Mouse (Mus musculus) G1E-ER4 (cell line): ENCODE data around the gene Tcp11. TPM values are rescaled to one million over a fixed set of nuclear protein-coding genes. Genes with fewer than 3 reads are reported as not detected.

ENCODE experiments used
- GATA1 ChIP-seq: IDR thresholded peaks from one replicate; pipeline ENCODE4 v1.8.0; 2012; ENCODE audit warnings: low read length, inconsistent platforms
- polyA plus RNA-seq: library from polyadenylated mRNA; stranded (reverse); fragments of >175 nt; gene quantifications from 2 replicates; pipeline ENCODE4 v1.2.3, GENCODE M21; 2012

Tcp11 gene
- polyA plus RNA-seq = not detected in 2 replicates

DNA sequence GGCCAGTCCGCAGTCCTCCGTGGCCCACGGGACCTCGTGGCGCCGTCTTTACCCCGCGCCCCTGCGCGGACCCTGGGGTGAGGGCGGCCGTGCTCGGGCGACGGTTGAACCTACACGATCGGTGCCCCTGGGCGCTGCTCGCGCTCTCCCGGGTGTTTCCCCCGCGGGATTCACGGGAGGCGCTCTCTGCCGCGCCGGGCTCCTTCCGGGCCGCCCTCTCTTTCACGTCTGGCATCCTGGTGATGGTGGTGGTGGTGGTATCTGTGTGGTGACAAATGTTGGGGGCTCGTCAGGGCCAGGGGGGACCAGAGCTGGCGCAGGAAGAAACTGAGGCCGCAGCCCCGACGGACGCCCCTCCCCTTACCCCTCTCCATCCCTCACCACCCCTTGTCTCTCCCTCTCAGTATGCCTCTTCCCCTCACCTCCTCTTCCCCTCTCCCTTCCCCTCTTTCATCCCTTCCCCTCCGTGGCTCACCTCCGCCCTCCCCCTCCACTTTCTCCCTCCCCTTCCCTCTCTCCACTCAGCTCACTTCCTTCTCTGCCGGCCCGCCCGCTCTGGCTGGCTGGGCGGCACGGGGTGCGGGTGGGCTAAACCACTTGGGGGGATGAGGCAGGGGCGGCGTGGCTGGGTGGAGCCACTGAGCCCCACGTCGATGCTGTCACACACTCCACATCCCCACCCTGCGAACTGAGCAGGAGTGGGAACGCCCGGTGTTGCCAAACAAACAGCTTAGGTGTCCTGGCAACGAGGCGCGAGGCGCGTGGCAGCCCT lies at the start of gene Tcp11:
Tcp11 (minus strand) TSS at position 595 of the 772 bp plus-strand sequence.
- no peak for TF ChIP-seq GATA1

DNA sequence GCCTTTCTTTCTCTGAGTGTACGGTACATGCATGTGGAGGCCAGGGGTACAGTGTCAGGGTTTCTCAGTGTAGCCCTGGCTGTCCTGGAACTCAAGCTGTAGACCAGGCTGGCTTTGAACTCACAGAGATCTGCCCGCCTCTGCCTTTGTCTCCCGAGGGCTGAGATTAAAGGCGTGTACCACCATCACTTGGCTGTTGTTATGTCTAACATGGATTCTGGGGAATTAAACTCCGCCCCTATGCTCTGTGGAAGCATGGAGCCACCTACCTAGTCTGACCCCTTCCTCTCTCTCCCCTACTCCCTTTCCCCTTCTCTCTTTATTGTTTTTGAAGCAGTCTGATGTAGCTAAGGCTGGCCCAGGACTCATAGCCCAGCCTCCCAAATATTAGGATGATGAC lies 49.4 kb upstream of the Tcp11 start:
- TF ChIP-seq GATA1 = no peak

DNA sequence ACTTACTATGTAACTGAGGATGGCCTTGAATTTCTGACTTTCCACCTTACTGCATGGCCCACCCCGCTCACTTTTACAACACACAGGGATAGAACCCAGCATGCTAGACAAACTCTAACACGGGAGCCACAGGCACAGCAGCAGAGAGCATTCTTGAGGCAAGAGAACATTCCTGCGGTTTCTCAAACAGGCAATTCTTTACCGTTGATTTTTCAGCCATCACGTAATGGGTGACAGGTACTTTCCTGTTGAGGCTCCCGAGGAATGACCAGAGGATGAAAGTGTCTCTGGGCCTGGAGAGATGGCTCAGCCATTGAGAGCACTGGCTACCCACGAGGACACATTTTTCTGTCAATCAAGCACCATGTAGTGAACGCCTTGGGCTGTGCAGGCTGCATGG lies 43.9 kb upstream of the Tcp11 start:
- no peak for TF ChIP-seq GATA1

DNA sequence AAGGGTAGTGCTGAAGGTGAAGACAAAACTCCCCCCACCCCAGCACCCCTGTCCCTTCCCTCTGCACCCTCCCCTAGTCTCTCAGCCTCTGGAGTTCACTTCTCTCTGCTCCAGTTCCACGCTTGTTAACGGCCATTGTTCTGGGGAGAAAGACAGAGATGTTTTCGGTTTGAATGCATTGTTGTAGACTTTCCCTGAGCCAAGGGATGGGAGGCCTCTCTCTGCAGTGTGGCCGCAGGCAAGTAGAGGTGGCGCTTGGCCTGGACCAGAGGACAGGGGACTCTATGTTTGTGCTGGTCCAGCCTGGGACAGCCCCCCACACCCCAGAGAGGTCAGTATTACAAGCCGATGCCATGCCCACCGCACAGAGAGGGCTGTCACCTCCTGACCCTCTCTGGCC lies 43.2 kb upstream of the Tcp11 start:
- no peak for TF ChIP-seq GATA1

DNA sequence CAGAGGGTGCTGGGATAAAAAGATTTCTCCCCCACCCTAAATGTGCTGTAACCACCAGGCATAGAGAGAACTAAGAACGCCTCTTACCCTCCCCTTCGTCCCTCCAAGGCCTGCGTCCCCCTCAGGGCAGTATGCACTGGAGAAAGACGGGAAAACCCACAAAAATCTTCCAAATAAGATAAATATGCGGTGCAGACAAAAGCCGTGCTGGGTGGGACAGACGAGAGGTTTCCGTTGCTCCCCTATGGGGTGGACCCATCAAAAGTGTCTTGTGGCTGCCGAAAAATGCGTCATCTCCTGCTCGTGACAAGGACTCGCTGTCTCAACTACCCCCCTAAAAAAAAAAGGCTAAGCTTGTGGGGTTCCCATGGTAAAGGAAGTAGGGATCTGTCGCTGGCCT lies 42.5 kb upstream of the Tcp11 start:
- no peak for TF ChIP-seq GATA1

DNA sequence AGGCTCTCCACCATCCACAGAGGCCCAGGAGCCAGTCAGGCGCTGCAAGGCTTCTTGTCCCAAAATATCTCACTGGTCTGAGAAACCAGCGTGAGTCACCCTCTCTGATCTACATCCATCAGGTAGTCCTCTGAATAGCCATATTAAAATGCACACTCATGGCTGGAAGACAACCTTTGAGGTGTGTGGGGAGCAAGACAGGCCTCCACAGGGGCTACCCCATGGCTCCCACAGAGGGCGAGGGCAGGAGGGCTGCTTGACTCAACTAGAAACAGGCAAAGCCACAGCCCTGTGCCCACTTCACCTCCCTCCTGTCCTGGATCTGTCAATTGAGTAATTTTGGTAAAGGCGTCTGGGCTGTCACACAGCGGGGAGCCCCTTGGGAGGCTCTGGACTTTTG lies 40.0 kb upstream of the Tcp11 start:
- no peak for TF ChIP-seq GATA1

DNA sequence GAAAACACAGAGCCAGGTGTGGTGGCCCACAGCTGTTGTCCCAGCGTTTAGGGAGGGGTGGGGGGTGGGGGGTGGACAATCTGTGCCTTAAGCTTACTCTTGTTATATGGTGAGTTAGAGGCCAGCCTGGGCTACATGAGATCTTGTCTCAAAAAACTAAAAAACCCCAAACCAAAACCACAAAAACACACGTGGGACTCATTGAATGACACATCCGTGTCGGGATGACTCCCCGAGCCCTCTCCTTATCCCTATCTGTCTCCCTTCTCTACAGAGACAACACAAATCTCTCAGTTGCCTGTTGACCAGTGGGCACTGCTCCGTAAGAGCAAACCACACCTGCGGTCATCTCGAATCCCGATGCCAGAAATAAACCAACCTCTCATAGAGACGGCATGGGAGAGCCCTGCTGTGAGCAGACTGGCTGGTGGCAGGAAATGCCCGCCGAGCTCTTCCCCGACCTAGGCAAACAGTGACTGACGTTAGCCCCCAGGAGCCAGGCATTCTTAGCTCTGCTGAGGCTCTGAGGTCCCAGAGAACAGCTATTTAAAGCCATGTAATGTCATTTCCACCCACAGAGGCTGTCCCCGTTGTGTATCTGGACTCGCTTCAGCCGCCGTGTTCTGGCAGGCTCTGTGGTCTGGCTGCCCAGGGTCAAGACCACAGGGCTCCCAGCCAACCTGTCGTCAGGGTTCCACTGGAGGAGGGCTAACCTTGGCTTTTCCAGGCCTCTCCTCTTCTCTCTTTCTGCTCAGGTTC lies 37.2 kb upstream of the Tcp11 start:
- TF ChIP-seq GATA1 = no peak

DNA sequence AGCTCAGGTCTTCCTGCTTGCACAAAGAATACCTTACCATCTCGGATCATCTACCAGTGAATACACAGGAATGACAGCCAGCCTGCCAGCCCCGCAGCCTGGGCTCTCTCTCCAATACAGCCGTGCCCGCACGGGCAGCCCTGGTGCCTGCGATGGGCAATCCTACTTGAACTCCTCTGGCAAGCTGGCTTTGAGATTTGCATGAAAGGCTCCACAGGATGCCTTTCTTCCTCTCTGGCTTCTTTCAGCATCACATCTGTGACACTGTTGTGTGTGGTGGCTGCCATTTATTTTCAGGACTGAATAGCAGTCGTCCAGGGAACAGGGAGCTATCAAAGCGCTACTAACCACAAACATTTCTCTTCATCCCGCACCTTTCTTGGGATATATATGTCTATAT lies 35.9 kb upstream of the Tcp11 start:
- TF ChIP-seq GATA1 = no peak

DNA sequence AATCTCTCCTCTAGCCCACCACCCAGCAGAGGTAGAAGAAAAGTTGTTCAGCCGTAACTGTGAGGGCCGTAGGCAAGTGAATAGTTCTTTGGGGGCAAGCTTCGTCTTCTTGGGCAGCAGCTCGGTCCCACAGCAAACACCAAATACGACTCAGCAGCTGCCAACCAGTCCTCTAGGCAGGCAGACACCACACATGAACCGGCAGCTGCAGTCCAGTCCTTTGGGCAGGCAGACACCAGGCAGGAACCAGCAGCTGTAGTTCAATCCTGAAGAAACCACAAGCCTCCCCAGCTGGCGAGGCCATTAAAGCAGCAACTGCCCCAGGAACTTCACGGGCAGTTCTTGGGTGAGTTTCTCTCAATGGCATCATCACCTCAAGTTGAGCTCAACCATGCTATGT lies 31.8 kb upstream of the Tcp11 start:
- TF ChIP-seq GATA1 = no peak

DNA sequence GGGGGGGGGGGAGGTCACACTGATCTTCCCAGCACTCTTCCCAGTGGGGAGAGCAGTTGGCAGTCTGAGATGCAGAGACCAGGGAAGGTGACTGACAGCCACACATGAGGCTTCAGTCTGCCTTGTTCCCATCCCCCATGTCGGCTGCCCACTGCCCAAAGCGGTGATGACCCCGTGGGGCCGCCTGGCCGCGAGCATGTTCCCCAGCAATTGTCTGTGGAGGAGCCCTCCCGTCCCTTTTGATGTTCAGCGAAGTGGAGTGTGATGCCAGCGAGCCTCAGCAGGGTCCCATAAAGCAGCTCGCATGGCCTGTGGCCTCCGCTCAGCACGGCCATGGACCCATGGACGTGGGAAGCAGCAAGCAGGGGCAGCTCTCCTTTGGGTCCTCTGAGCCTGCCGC lies 26.8 kb upstream of the Tcp11 start:
- TF ChIP-seq GATA1 = no peak

DNA sequence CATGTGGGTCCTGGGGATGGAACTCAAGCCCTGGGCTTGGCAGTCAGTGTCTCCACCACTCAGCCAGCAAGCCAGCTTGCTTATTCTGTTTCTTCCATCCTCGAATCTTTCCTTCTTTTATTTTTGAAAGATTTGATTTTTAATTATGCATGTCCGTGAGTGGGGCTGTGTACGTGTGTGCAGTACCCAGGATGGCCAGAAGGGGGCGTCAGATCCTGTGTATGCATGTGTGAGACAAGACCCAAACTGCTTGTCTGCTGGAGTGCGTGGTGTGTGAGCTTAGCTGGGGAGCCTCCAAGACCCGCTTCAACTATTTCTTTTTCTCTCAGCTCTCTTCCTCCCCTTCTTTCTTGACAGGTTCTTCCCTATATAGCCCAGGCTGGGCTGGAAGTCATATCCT lies 25.9 kb upstream of the Tcp11 start:
- TF ChIP-seq GATA1 = no peak

DNA sequence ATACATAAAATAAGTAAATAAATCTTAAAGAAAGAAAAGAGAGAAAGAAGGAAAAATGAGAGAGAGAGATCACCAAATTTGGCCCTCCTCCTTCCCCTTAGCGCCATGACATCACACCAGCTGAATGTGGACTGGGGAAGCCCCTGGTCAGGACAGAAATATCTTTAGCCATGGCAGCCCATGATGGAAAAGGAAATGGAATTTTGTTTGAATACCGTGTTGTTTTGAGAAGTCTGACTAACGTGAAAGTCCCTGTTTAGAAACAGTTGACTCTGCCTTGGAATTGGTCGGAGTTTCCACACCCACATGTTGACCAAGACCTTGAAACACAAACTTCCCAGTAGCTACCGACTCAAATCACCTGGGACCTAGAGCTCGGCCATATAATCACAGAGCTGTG lies 24.0 kb upstream of the Tcp11 start:
- TF ChIP-seq GATA1 = no peak

DNA sequence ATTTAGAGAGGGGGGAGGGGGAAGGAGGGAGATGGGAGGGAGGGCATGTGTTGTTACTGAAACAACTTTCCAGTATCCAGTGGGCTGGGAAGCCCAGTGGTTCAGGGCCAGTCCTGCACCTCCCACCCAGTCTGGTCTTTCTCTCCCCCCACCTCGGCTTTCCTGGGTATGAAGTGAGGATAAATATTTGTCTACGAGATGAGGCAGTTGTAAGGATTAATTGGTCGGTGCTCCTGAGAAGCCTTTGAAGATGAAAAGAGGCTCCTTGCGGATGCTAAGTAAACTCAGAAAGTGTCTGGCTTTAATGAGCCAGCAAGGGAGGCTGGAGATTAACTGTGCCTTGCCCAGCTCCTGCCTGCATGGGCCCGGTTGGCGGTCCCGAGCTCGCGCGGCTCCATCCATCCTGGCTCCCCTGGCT lies 21.5 kb upstream of the Tcp11 start:
- no peak for TF ChIP-seq GATA1

DNA sequence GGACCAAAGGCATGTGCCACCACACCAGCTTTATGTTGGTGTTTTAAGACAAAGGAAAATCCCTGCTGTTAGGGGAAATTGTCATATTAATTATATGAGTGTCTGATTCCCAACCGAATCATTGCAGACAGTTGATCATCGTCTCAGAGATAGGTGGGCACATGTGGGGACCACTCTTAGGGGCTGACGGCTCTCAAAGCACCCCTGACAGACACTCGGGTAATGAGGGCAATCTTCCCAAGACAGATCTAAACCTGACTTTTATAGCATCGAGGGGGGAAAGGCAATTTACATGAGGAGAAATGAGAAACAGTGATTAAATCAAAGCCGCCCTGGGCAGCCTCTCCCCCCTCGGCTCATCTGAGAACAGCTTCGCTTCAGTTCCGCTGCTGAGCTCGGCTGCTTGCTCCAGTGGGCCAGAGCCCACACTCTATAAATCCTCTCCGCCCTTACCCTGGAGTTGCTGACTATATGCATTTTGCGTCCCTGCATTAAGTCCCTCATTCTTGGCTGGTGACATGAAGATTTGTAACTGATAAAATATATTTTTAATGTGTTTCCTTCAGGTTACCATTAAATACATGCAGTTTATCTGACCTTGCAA lies 20.9 kb upstream of the Tcp11 start:
- no peak for TF ChIP-seq GATA1

DNA sequence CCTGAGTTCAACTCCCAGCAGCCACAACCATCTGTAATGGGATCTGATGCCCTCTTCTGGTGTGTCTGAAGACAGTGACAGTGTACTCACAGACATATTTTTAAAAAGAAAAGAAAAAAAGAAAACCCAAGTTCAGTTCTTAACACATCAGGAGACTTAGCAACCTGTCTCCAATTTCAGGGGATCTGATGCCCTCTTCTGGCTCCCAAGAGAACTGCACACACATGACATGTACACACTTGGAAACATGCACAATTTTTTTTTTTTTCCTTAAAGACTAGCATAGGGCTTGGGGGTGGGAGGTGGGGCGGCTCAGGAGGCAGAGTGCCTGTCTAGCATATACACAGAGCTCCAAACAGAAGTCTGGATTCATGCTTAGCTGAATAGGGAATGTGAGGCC lies 20.2 kb upstream of the Tcp11 start:
- no peak for TF ChIP-seq GATA1

DNA sequence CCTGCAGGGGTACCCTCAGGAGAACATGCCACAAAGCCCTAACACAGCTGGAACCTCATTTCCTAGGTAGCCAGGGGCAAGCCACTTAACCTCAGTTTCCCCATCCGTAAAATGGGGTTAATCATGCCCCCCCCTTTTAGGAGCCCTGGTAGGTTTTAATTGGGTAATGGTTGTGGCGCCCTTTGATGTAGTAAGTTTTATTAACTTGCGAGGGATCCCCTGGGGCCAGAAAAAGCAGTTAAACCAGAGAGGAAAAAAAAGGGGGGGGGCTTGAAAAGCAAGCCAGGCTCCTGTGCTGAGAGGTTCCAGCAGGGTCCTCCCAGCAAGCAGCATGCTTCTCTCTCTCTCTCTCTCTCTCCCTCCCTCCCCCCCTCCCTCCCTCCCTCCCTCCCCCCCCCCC lies 18.6 kb upstream of the Tcp11 start:
- no peak for TF ChIP-seq GATA1

DNA sequence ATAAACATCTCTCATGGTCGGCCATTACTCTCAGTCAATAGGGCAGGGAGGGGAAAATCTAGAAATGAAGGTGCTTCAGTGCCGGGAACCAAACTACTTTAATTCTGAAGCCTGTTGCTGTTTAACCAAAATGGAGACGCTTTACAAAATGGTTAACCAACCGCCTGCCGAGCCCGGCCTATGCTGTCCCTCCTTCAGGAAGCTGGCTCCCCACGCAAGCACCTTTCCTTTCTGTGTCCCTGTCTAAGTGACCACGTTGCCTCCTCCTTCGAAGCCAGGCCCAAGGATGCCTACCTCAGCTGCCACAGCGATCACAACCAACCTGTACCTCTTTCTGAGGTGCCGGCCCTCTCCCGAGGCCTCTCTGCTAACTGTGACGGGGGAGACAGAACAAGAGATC lies 16.9 kb upstream of the Tcp11 start:
- TF ChIP-seq GATA1 = no peak
